Mouse (Mus musculus): Measurements from ENCODE around the gene Gm11007.
"Not testable (repeated sequence)": the region's sequence is repeated elsewhere in the genome, so short reads cannot be mapped to it uniquely, and the experiment has no call there.

Gene Gm11007

DNA sequence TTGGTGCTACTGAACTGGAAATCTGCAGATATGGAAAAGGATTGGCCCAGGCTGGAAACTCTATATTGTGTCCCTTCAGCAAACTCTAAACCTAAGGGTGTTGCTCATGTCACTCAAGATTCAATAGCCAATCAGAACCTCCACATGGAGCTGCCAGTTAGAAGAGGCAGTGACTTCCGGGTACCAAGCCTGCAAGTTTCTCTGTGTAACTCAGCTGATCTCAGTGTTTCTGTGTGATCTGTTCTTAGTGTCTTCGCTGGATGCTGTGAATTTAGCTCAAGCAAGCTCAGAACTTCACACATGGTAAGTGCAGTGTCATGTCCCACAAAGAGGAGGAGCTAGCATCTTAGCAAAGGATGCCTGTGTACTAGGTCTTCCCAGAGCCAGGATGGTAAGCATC is at the start of gene Gm11007:
Gene Gm11007, plus strand, starts transcription at position 301 of the 400 bp plus-strand sequence.
- not testable (repeated sequence) for DNase-seq (ENCODE audit: low read depth in 1 of 2, low spot score in 2 of 2)
